Mouse (Mus musculus) MEL (cell line): ENCODE data around the gene Rabggta. TPM values are rescaled to one million over a fixed set of nuclear protein-coding genes. Genes with fewer than 3 reads are reported as not detected.
A peak's percentile ranks its signal among the peaks of the same experiment; 100 is the strongest.

Experiments used
- DNase-seq: peaks from one replicate; pipeline ENCODE4 v3.0.0; 2011; ENCODE audit warnings: low read depth, low spot score
- H3K27ac ChIP-seq: 2 replicates; pipeline ENCODE4 v1.5.1; 2012; ENCODE audit warnings: low read depth, mild to moderate bottlenecking, control low read depth, low read length, moderate library complexity; ENCODE audit not compliant: control insufficient read depth
- H3K27me3 ChIP-seq, 2 experiments: fragments of 150-350 bp in 1 of 2; sonication (generic) in 1 of 2; 2 replicates each; pipeline ENCODE4 v1.6.1; 2012; ENCODE audit warnings: low read length in 2 of 2, mild to moderate bottlenecking in 2 of 2, improper control_type of control experiment in 1 of 2, moderate library complexity in 1 of 2; ENCODE audit not compliant: insufficient read depth in 2 of 2, control insufficient read depth in 1 of 2
- H3K36me3 ChIP-seq, 2 experiments: 2 replicates each; pipeline ENCODE4 v1.6.1; 2012 to 2014; ENCODE audit warnings: low read length in 2 of 2, improper control_type of control experiment in 1 of 2, inconsistent platforms in 1 of 2, mild to moderate bottlenecking in 1 of 2; ENCODE audit not compliant: insufficient read depth in 2 of 2, control insufficient read depth in 1 of 2
- H3K4me1 ChIP-seq, 2 experiments: fragments of 150-350 bp in 1 of 2; sonication (generic) in 1 of 2; 2 replicates each; pipeline ENCODE4 v1.6.1; 2012; ENCODE audit warnings: low read length in 2 of 2, improper control_type of control experiment in 1 of 2, mild to moderate bottlenecking in 1 of 2; ENCODE audit not compliant: insufficient read depth in 2 of 2, control insufficient read depth in 1 of 2
- H3K4me3 ChIP-seq, 2 experiments: fragments of 150-350 bp in 1 of 2; sonication (generic) in 1 of 2; 2 replicates each; pipeline ENCODE4 v1.5.1; 2012; ENCODE audit warnings: low read depth in 2 of 2, low read length in 2 of 2, mild to moderate bottlenecking in 2 of 2, moderate library complexity in 2 of 2, control low read depth in 1 of 2, improper control_type of control experiment in 1 of 2; ENCODE audit not compliant: control insufficient read depth in 1 of 2, insufficient read depth in 1 of 2
- H3K79me2 ChIP-seq: 2 replicates; pipeline ENCODE4 v1.6.1; 2012; ENCODE audit warnings: mild to moderate bottlenecking, low read length, moderate library complexity; ENCODE audit not compliant: control insufficient read depth, poor library complexity, insufficient read depth
- H3K9ac ChIP-seq: 2 replicates; pipeline ENCODE4 v1.6.1; 2012; ENCODE audit warnings: low read depth, mild to moderate bottlenecking, control low read depth, low read length, moderate library complexity; ENCODE audit not compliant: control insufficient read depth, poor library complexity, severe bottlenecking
- H3K9me3 ChIP-seq: fragments of 150-350 bp; sonication (generic); replicated peaks from 2 replicates; pipeline ENCODE4 v1.6.1; 2012; ENCODE audit warnings: mild to moderate bottlenecking, low read length, improper control_type of control experiment, moderate library complexity; ENCODE audit not compliant: insufficient read depth
- BHLHE40 ChIP-seq: IDR thresholded peaks from 2 replicates; pipeline ENCODE4 v1.6.1; 2012; ENCODE audit warnings: low read depth, mild to moderate bottlenecking, inconsistent platforms, low read length, improper control_type of control experiment, borderline replicate concordance
- CTCF ChIP-seq, 3 experiments: IDR thresholded peaks in 2 of 3; conservative IDR thresholded peaks in 1 of 3; 2 replicates each; pipeline ENCODE4 v1.5.1; 2011 to 2012; ENCODE audit warnings: low read length in 3 of 3, low read depth in 2 of 3, mild to moderate bottlenecking in 2 of 3, improper control_type of control experiment in 1 of 3, inconsistent platforms in 1 of 3, mixed read lengths in 1 of 3, moderate library complexity in 1 of 3; ENCODE audit not compliant: control insufficient read depth in 1 of 3, insufficient read depth in 1 of 3, poor library complexity in 1 of 3, severe bottlenecking in 1 of 3
- GABPA ChIP-seq: IDR thresholded peaks from 2 replicates; pipeline ENCODE4 v1.6.1; 2012; ENCODE audit warnings: low read depth, mild to moderate bottlenecking, inconsistent platforms, low read length, improper control_type of control experiment, moderate library complexity
- GATA1 ChIP-seq: IDR thresholded peaks from 2 replicates; pipeline ENCODE4 v1.6.1; 2011; ENCODE audit warnings: low read depth, low read length, improper control_type of control experiment
- JUND ChIP-seq: IDR thresholded peaks from 2 replicates; pipeline ENCODE4 v1.6.1; 2011; ENCODE audit warnings: low read depth, mild to moderate bottlenecking, improper control_type of control experiment, low read length
- KAT2A ChIP-seq: conservative IDR thresholded peaks from 2 replicates; pipeline ENCODE4 v1.6.1; 2012; ENCODE audit warnings: low read depth, low read length, improper control_type of control experiment, inconsistent platforms
- MAX ChIP-seq: IDR thresholded peaks from 2 replicates; pipeline ENCODE4 v1.6.1; 2011; ENCODE audit warnings: low read length, improper control_type of control experiment
- MEF2A ChIP-seq: IDR thresholded peaks from 2 replicates; pipeline ENCODE4 v1.6.1; 2014; ENCODE audit warnings: low read depth, mild to moderate bottlenecking, inconsistent platforms, low read length, improper control_type of control experiment; ENCODE audit not compliant: poor library complexity, insufficient replicate concordance, severe bottlenecking; ENCODE audit errors: extremely low read depth
- MXI1 ChIP-seq: IDR thresholded peaks from 2 replicates; pipeline ENCODE4 v1.6.1; 2011; ENCODE audit warnings: mild to moderate bottlenecking, low read depth, low read length, improper control_type of control experiment
- MYB ChIP-seq: IDR thresholded peaks from 2 replicates; pipeline ENCODE4 v1.6.1; 2011; ENCODE audit warnings: mild to moderate bottlenecking, low read depth, low read length, improper control_type of control experiment
- NRF1 ChIP-seq: IDR thresholded peaks from 2 replicates; pipeline ENCODE4 v1.6.1; 2014; ENCODE audit warnings: low read depth, mild to moderate bottlenecking, inconsistent platforms, low read length, improper control_type of control experiment, moderate library complexity; ENCODE audit not compliant: poor library complexity, insufficient read depth, severe bottlenecking
- POLR2A ChIP-seq, 2 experiments: IDR thresholded peaks; 2 replicates each; pipeline ENCODE4 v1.6.1; 2011 to 2012; ENCODE audit warnings: low read length in 2 of 2, mild to moderate bottlenecking in 2 of 2, control low read depth in 1 of 2, improper control_type of control experiment in 1 of 2, low read depth in 1 of 2, moderate library complexity in 1 of 2; ENCODE audit not compliant: control insufficient read depth in 1 of 2, insufficient read depth in 1 of 2, poor library complexity in 1 of 2
- POLR2AphosphoS2 ChIP-seq: IDR thresholded peaks from 2 replicates; pipeline ENCODE4 v1.6.1; 2011; ENCODE audit warnings: low read length, improper control_type of control experiment
- RAD21 ChIP-seq: IDR thresholded peaks from 2 replicates; pipeline ENCODE4 v1.6.1; 2011; ENCODE audit warnings: mild to moderate bottlenecking, low read depth, low read length, improper control_type of control experiment
- RCOR1 ChIP-seq: IDR thresholded peaks from 2 replicates; pipeline ENCODE4 v1.6.1; 2012; ENCODE audit warnings: low read depth, mild to moderate bottlenecking, inconsistent platforms, low read length, improper control_type of control experiment
- TAL1 ChIP-seq: IDR thresholded peaks from 2 replicates; pipeline ENCODE4 v1.6.1; 2012; ENCODE audit warnings: mild to moderate bottlenecking, inconsistent platforms, low read length, moderate library complexity, mixed read lengths
- TCF12 ChIP-seq: IDR thresholded peaks from 2 replicates; pipeline ENCODE4 v1.6.1; 2014; ENCODE audit warnings: low read depth, mild to moderate bottlenecking, inconsistent platforms, low read length, improper control_type of control experiment, moderate library complexity
- USF2 ChIP-seq, 2 experiments: IDR thresholded peaks; 2 replicates each; pipeline ENCODE4 v1.6.1; 2011 to 2012; ENCODE audit warnings: improper control_type of control experiment in 2 of 2, low read length in 2 of 2, borderline replicate concordance in 1 of 2, inconsistent platforms in 1 of 2, low read depth in 1 of 2, mild to moderate bottlenecking in 1 of 2; ENCODE audit not compliant: insufficient read depth in 1 of 2
- ZNF384 ChIP-seq: IDR thresholded peaks from 2 replicates; pipeline ENCODE4 v1.6.1; 2012; ENCODE audit warnings: low read depth, mild to moderate bottlenecking, inconsistent platforms, low read length, improper control_type of control experiment
- polyA plus RNA-seq, 2 experiments: library from polyadenylated mRNA; stranded (reverse) in 1 of 2; unstranded in 1 of 2; fragments of >175 nt in 1 of 2; fragments of >200 nt in 1 of 2; gene quantifications; 2 replicates each; pipeline versions ENCODE4 v1.2.1 to v1.2.4; 2012; ENCODE audit warnings: low replicate concordance in 2 of 2, low read depth in 1 of 2; ENCODE audit not compliant: insufficient read length in 2 of 2, insufficient read depth in 1 of 2, missing spikeins in 1 of 2
- total RNA-seq: library from RNA; depleted of rRNA; stranded (reverse); fragments of 300-350 nt; gene quantifications from 2 replicates; pipeline ENCODE4 v1.2.3, GENCODE M21; 2012

Gene Rabggta
- total and polyA plus RNA-seq, 3 experiments = 22.8 to 32.0 TPM; not detected in 1

GRCm38 (mm10) chr14:55765696-55766095, 43.6 kb upstream of the Rabggta start, which contains the start of gene Ltb4r1:
Ltb4r1 (plus strand) TSS chr14:55765962.
- H3K9ac ChIP-seq = no peak within 1 kb of the TSS
- TF ChIP-seq POLR2A (IDR thresholded peaks at IDR 0.05; ENCODE audit: control insufficient read depth in 1 of 2, insufficient read depth in 1 of 2, low read depth in 1 of 2, low read length in 2 of 2, poor library complexity in 1 of 2) = no peak
- no peak for TF ChIP-seq BHLHE40
- TF ChIP-seq MEF2A = no peak
- TF ChIP-seq POLR2AphosphoS2 = no peak
- TF ChIP-seq GABPA = no peak
- no peak for TF ChIP-seq MYB
- no peak for TF ChIP-seq TCF12
- no peak for TF ChIP-seq JUND
- TF ChIP-seq TAL1 = no peak
- peak; percentile 67 for DNase-seq
- peaks cover 2% of the 10 kb centered on the region; the same call in 1 of the 2 replicates for H3K79me2 ChIP-seq
- H3K9me3 ChIP-seq = no peaks in the 10 kb centered on the region
- no peak within 1 kb of the TSS; the same call in 1 of the 2 replicates for H3K27ac ChIP-seq
- no peaks in the 10 kb centered on the region for H3K27me3 ChIP-seq
- peaks cover 0 to 18% of the 10 kb centered on the region in 2 experiments; a peak in 2 of 4 replicates for H3K36me3 ChIP-seq
- peaks cover 9 to 49% of the 10 kb centered on the region in 2 experiments for H3K4me1 ChIP-seq
- no peak within 1 kb of the TSS for H3K4me3 ChIP-seq

DNA sequence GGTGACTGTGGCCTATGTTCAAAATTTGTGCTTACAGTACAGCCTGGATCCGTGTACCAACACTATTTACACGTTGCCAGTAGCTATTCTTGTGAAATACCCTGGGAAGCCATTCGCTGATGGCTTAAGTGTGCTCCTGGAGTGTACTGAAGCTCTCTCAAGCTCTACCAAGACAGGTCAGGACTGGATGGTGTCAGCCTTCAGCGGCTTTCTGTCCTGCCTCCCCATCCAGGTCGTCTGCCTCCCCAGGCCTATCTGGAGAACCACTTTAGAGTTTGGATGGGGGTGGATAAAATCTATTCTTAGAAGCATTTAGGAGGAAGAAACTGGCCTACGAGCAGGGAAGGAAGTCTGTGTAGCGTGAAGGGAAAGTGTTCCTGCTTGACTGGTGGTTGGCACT, 41.1 kb upstream of the Rabggta start:
- no peaks in the 10 kb centered on the region for H3K9me3 ChIP-seq
- peak overlapping the region; percentile 49 for H3K27ac ChIP-seq
- H3K4me1 ChIP-seq = peaks cover 6 to 27% of the 10 kb centered on the region in 2 experiments
- H3K79me2 ChIP-seq = no peaks in the 10 kb centered on the region
- H3K9ac ChIP-seq = peak overlapping the region; percentile 38
- DNase-seq = no peak
- TF ChIP-seq POLR2AphosphoS2 = no peak
- TF ChIP-seq POLR2A (IDR thresholded peaks at IDR 0.05; ENCODE audit: control insufficient read depth in 1 of 2, insufficient read depth in 1 of 2, low read depth in 1 of 2, low read length in 2 of 2, poor library complexity in 1 of 2) = no peak
- no peak for TF ChIP-seq KAT2A
- TF ChIP-seq USF2 (IDR thresholded peaks at IDR 0.05; ENCODE audit: borderline replicate concordance in 1 of 2, insufficient read depth in 1 of 2, low read depth in 1 of 2, low read length in 2 of 2) = no peak
- TF ChIP-seq GATA1 = no peak
- no peak for TF ChIP-seq MAX
- TF ChIP-seq MEF2A = no peak
- TF ChIP-seq RAD21 = no peak
- no peak for TF ChIP-seq ZNF384
- no peak for TF ChIP-seq CTCF (IDR thresholded peaks at IDR 0.05 in 2 of 3, conservative IDR thresholded peaks at IDR 0.05 in 1 of 3; ENCODE audit: control insufficient read depth in 1 of 3, insufficient read depth in 1 of 3, low read depth in 2 of 3, low read length in 3 of 3, poor library complexity in 1 of 3, severe bottlenecking in 1 of 3)
- TF ChIP-seq RCOR1 = no peak
- TF ChIP-seq MXI1 = no peak
- no peak for TF ChIP-seq NRF1
- H3K27me3 ChIP-seq = no peaks in the 10 kb centered on the region
- H3K36me3 ChIP-seq = peaks cover 0 to 4% of the 10 kb centered on the region in 2 experiments; a peak in 2 of 4 replicates
- H3K4me3 ChIP-seq = no peak overlapping the region
